ENCODE assay signal across 23 mouse cellular contexts in the genomic region with DNA sequence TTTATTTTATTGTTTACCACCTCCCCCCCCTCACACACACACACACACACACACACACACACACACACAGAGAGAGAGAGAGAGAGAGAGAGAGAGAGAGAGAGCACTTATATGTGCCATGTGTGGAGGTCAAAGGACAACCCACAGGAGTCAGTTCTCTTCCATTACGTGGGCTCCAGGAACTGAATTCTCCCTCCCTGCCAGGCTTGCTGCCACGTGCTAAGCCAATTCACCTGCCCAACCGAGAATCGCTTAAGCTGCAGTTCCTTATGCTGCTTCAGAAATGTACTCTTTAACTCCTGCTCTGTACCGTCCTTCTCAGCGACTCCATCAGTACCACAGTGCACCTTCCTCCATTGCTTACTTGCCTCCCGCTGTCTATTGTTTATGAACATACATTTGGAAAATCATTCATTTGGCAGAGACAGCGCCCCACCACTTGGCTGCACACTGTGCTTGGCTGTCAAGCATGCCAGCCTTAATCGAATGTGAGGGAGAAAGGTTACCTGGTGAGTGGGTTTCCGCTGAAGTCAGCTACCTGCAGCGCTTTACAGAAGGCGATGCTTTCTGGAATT.
A peak's percentile ranks its signal among the peaks of the same experiment; 100 is the strongest.
DNase-seq lines count a peak whose midpoint lies in the region; ATAC-seq and TF ChIP-seq lines count a peak whose summit lies in the region.
"Had no signal": no experiment of that assay in that cellular context is flagged by ENCODE, and none has a peak within 500 bp of the region (broad histone marks: within the 10 kb centered on the region; RNA-seq: fewer than 3 reads in every experiment).

No protein-coding gene starts in this region.

- H3K4me3 ChIP-seq in forebrain, embryonic 15.5 days, result no peak overlapping the region
- no peak overlapping the region for H3K4me3 ChIP-seq in forebrain, embryonic 14.5 days (ENCODE audit: low read depth, low read length)
- no peak overlapping the region for H3K4me3 ChIP-seq in hindbrain, postnatal 0 days (ENCODE audit: low read length)
- no peak overlapping the region for H3K4me3 ChIP-seq in hindbrain, embryonic 10.5 days
- H3K4me3 ChIP-seq in thymus, adult 2 months (ENCODE audit: control insufficient read depth, insufficient read depth, low read length), result no peak overlapping the region
- H3K4me3 ChIP-seq: kidney, embryonic 15.5 days; liver, embryonic 15.5 days; stomach, embryonic 15.5 days had no signal

- 0 out of 2 replicates have a peak, but pooled peaks have one; percentile 3 for TF ChIP-seq CTCF in hindbrain, postnatal 0 days (IDR thresholded peaks at IDR 0.05; ENCODE audit: low read depth)
- TF ChIP-seq CTCF in thymus, adult 2 months (IDR thresholded peaks at IDR 0.05; ENCODE audit: borderline replicate concordance, control insufficient read depth, extremely low read depth, insufficient read depth, low read length, poor library complexity), result no peak

- H3K36me3 ChIP-seq in forebrain, embryonic 15.5 days, result no peaks in the 10 kb centered on the region
- peaks cover 6% of the 10 kb centered on the region; the same call in 1 of the 2 replicates for H3K36me3 ChIP-seq in forebrain, embryonic 14.5 days (ENCODE audit: control insufficient read depth, insufficient read depth, low read length)
- H3K36me3 ChIP-seq in hindbrain, postnatal 0 days (ENCODE audit: insufficient read depth, low read length), result no peaks in the 10 kb centered on the region
- peaks cover 14% of the 10 kb centered on the region for H3K36me3 ChIP-seq in hindbrain, embryonic 10.5 days
- H3K36me3 ChIP-seq in thymus, adult 2 months (ENCODE audit: control insufficient read depth, insufficient read depth, low read length), result 0 out of 2 replicates have a peak, but pooled peaks cover 5% of the 10 kb centered on the region
- H3K36me3 ChIP-seq: liver, embryonic 15.5 days; stomach, embryonic 15.5 days had no signal

- no peak overlapping the region for H3K4me2 ChIP-seq in forebrain, embryonic 15.5 days (replicated peaks)
- no peak overlapping the region for H3K4me2 ChIP-seq in forebrain, embryonic 14.5 days (ENCODE audit: low read length)
- H3K4me2 ChIP-seq in hindbrain, postnatal 0 days (ENCODE audit: low read depth, low read length), result no peak overlapping the region
- H3K4me2 ChIP-seq: heart, embryonic 11.5 days; kidney, embryonic 15.5 days; liver, embryonic 15.5 days; lung, embryonic 14.5 days; stomach, embryonic 15.5 days had no signal

- H3K4me1 ChIP-seq in forebrain, embryonic 15.5 days, result peaks cover 16% of the 10 kb centered on the region
- H3K4me1 ChIP-seq in forebrain, embryonic 14.5 days (ENCODE audit: control insufficient read depth, insufficient read depth, low read length), result peaks cover 6% of the 10 kb centered on the region
- no peaks in the 10 kb centered on the region for H3K4me1 ChIP-seq in hindbrain, postnatal 0 days (ENCODE audit: insufficient read depth, low read length)
- H3K4me1 ChIP-seq in hindbrain, embryonic 10.5 days (replicated peaks), result peaks cover 12% of the 10 kb centered on the region
- H3K4me1 ChIP-seq in thymus, adult 2 months (replicated peaks; ENCODE audit: control insufficient read depth, insufficient read depth, low read length), result peaks cover 37% of the 10 kb centered on the region
- H3K4me1 ChIP-seq: liver, embryonic 15.5 days had no signal

- no peaks in the 10 kb centered on the region for H3K9me3 ChIP-seq in forebrain, embryonic 15.5 days
- no peaks in the 10 kb centered on the region for H3K9me3 ChIP-seq in forebrain, embryonic 14.5 days (replicated peaks; ENCODE audit: control insufficient read depth, low read length)
- H3K9me3 ChIP-seq in hindbrain, postnatal 0 days (ENCODE audit: low read length), result no peaks in the 10 kb centered on the region
- no peaks in the 10 kb centered on the region for H3K9me3 ChIP-seq in hindbrain, embryonic 10.5 days
- H3K9me3 ChIP-seq: kidney, embryonic 15.5 days; liver, embryonic 15.5 days; stomach, embryonic 15.5 days had no signal

- H3K27me3 ChIP-seq in forebrain, embryonic 15.5 days, result no peaks in the 10 kb centered on the region
- H3K27me3 ChIP-seq in forebrain, embryonic 14.5 days (replicated peaks; ENCODE audit: control insufficient read depth, insufficient read depth, low read length), result no peaks in the 10 kb centered on the region
- no peaks in the 10 kb centered on the region for H3K27me3 ChIP-seq in hindbrain, postnatal 0 days (ENCODE audit: insufficient read depth, low read length)
- no peaks in the 10 kb centered on the region for H3K27me3 ChIP-seq in hindbrain, embryonic 10.5 days (ENCODE audit: insufficient read depth, poor library complexity, severe bottlenecking)
- no peaks in the 10 kb centered on the region for H3K27me3 ChIP-seq in thymus, adult 2 months (ENCODE audit: control insufficient read depth, insufficient read depth, low read length)
- H3K27me3 ChIP-seq: CH12.LX; kidney, embryonic 15.5 days; liver, embryonic 15.5 days; stomach, embryonic 15.5 days had no signal

- H3K27ac ChIP-seq in forebrain, embryonic 15.5 days (replicated peaks), result no peak overlapping the region
- H3K27ac ChIP-seq in forebrain, embryonic 14.5 days (ENCODE audit: low read depth, low read length), result no peak overlapping the region
- H3K27ac ChIP-seq in hindbrain, postnatal 0 days, result peak overlapping the region; percentile 16
- H3K27ac ChIP-seq in hindbrain, embryonic 10.5 days, result no peak overlapping the region
- H3K27ac ChIP-seq in thymus, adult 2 months (ENCODE audit: control insufficient read depth, insufficient read depth, low read length), result 0 out of 2 replicates have a peak overlapping the region, but pooled peaks have one; percentile 6
- H3K27ac ChIP-seq: kidney, embryonic 15.5 days; liver, embryonic 15.5 days; stomach, embryonic 15.5 days had no signal

- no peak for ATAC-seq in cerebellum, adult (ENCODE audit: insufficient number of reproducible peaks, low FRiP score, low TSS enrichment)
- 0 out of 2 replicates have a peak, but pooled peaks have one; percentile 5 for ATAC-seq in forebrain, embryonic 15.5 days (replicated peaks)
- no peak for ATAC-seq in forebrain, embryonic 14.5 days
- peak; percentile 30; the same call in 1 of the 2 replicates for ATAC-seq in hindbrain, postnatal 0 days
- ATAC-seq: activated CD4-positive, CD25-positive, alpha-beta regulatory T cell, adult 4 months; intestine, embryonic 16.5 days had no signal

- no peak for TF ChIP-seq POLR2A in thymus, adult 2 months (IDR thresholded peaks at IDR 0.05; ENCODE audit: control insufficient read depth, extremely low read depth, insufficient read depth, low read length, poor library complexity)

- peak; percentile 34 for DNase-seq in cerebellum, adult 11-12 months
- DNase-seq in forebrain, embryonic 14.5 days (ENCODE audit: low spot score), result no peak
- DNase-seq in hindbrain, postnatal 0 days (ENCODE audit: low spot score), result peak; percentile 27
- no peak for DNase-seq in hindbrain, embryonic 10.5 days (ENCODE audit: low spot score)
- no peak for DNase-seq in thymus, adult 2 months
- no peak for DNase-seq in thymus, postnatal 25 days
- DNase-seq: adrenal gland, adult 8-10 months; gastrocnemius, postnatal 14 days; heart, postnatal 36 days; kidney, postnatal 25 days; lung, postnatal 14 days; right cerebral cortex, postnatal 25 days; thymus, postnatal 14 days had no signal

- WGBS in forebrain, embryonic 15.5 days, result 68% methylated on average over 12 of the region's 12 CpGs
- WGBS in forebrain, embryonic 14.5 days, result 78% methylated on average over 12 of the region's 12 CpGs
- WGBS in hindbrain, postnatal 0 days, result 56% methylated on average over 12 of the region's 12 CpGs
- WGBS in hindbrain, embryonic 10.5 days, result 89% methylated on average over 12 of the region's 12 CpGs
- 89% methylated on average over 12 of the region's 12 CpGs for WGBS in thymus, adult 2 months

- no peak overlapping the region for H3K9ac ChIP-seq in forebrain, embryonic 15.5 days (replicated peaks)
- no peak overlapping the region for H3K9ac ChIP-seq in forebrain, embryonic 14.5 days (ENCODE audit: low read length)
- no peak overlapping the region for H3K9ac ChIP-seq in hindbrain, postnatal 0 days (replicated peaks; ENCODE audit: low read length)
- H3K9ac ChIP-seq: kidney, embryonic 15.5 days; liver, embryonic 15.5 days; lung, embryonic 14.5 days; stomach, embryonic 15.5 days had no signal

Comparison
In these comparisons a context has a peak if more than half of its experiments do, and no peak if none do; other contexts are left out.
1. DNase-seq: peak in cerebellum, adult 11-12 months (single experiment) and hindbrain, postnatal 0 days (single experiment); none in forebrain, embryonic 14.5 days (single experiment), hindbrain, embryonic 10.5 days (single experiment), thymus, adult 2 months (single experiment) and thymus, postnatal 25 days (single experiment).
2. ATAC-seq: peak in forebrain, embryonic 15.5 days (single experiment) and hindbrain, postnatal 0 days (single experiment); none in cerebellum, adult (single experiment) and forebrain, embryonic 14.5 days (single experiment).
3. H3K27ac ChIP-seq: peak in hindbrain, postnatal 0 days (single experiment) and thymus, adult 2 months (single experiment); none in forebrain, embryonic 15.5 days (single experiment), forebrain, embryonic 14.5 days (single experiment) and hindbrain, embryonic 10.5 days (single experiment).